Mouse (Mus musculus) ES-E14 (cell line): ENCODE measurements around the gene Wnk2.

Experiments used
- CHD2 ChIP-seq: IDR thresholded peaks from 2 replicates; pipeline ENCODE4 v1.6.1; 2014; ENCODE audit warnings: mild to moderate bottlenecking, low read depth, low read length, inconsistent platforms
- MAFK ChIP-seq: IDR thresholded peaks from 2 replicates; pipeline ENCODE4 v1.6.1; 2014; ENCODE audit warnings: mild to moderate bottlenecking, low read depth, low read length, inconsistent platforms; ENCODE audit not compliant: insufficient read depth

- TF ChIP-seq MAFK = no peak
- TF ChIP-seq CHD2 = no peak
Observed at GRCm38 (mm10) chr13:49195651-49196050, 47.8 kb upstream of the Wnk2 start.
